Mouse (Mus musculus): Measurements from ENCODE around the gene Nrip1.

- no peak for TF ChIP-seq CTCF (IDR thresholded peaks at IDR 0.05; ENCODE audit: borderline replicate concordance, insufficient read depth, low read length)
- no peak for TF ChIP-seq POLR2A (IDR thresholded peaks at IDR 0.05; ENCODE audit: low read depth, low read length)
These were observed 22.9 kb upstream of the Nrip1 start for GRCm38 (mm10) chr16:76396512-76396911.
